Mouse (Mus musculus): ENCODE data around the gene Cox10. TPM values are rescaled to one million over a fixed set of nuclear protein-coding genes. Genes with fewer than 3 reads are reported as not detected.
"Not testable (repeated sequence)": the region's sequence is repeated elsewhere in the genome, so short reads cannot be mapped to it uniquely, and the experiment has no call there.

Cox10 gene
- polyA plus RNA-seq (2012; rRNA removed): 20.0 and 21.8 TPM in 2 replicates

DNA sequence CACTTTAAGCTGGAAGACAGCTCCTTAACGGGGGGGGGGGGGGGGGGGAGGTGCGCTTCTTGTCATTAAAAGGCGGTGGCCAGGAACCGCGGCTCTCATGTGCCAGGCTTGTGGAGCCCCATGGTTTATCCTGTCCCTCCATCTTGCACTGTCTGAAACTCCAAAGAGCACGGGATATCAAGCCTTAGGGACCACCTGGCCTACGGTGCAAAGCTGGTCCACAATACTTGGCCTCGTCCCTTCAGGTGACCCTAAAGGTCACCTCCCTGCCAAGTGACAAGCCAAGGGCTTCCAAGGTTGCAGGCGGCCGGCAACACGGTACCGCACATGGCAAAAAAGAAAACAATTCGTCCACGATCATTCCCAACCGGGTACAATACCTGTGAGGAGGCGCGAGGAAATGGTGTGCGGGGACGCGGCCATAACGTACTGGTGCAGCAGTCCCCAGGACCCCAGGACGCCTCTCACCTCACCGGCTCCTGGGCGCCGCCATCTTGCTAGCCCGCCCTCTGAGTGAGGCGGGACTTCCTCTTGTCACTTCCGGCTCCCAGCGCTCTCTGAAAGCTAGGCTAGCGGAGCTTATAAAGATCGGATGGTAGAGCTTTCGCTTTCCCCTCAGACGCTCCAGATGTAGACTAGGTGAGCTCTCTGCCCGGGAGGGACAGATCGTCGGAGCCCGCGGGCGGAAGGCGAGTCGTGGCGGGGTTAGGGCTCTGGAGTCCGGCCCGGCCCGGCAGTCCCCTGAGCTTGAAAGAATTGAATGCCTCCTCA, at the start of gene Cox10:
Gene Cox10, minus strand, starts transcription at position 513 of the 771 bp plus-strand sequence.
- Histone ChIP-seq H3K27ac (ENCODE audit: insufficient read depth, low read depth, low read length) (peak within 1 kb of the TSS; percentile 79), H3K36me3 (ENCODE audit: control insufficient read depth, insufficient read depth, low read length) (no peaks in the 10 kb centered on the region), H3K4me3 (ENCODE audit: insufficient read depth, low read depth, low read length) (peak within 1 kb of the TSS; percentile 79), H3K27me3 (replicated peaks; ENCODE audit: control insufficient read depth, insufficient read depth, low read length) (no peaks in the 10 kb centered on the region), H3K4me1 (ENCODE audit: control insufficient read depth, insufficient read depth, low read length) (peaks cover 3% of the 10 kb centered on the region; the same call in 1 of the 2 replicates)
- peak; percentile 92 for DNase-seq
- peak; percentile 50 for TF ChIP-seq POLR2A (IDR thresholded peaks at IDR 0.05; ENCODE audit: low read depth, low read length)
- no peak for TF ChIP-seq CTCF (conservative IDR thresholded peaks at IDR 0.05; ENCODE audit: insufficient read depth, insufficient read length, low read depth, low read length)
- WGBS: under 1% methylated on average over 45 of the region's 45 CpGs

- no peak overlapping the region for H3K27ac ChIP-seq (ENCODE audit: insufficient read depth, low read depth, low read length)
- DNase-seq: no peak
- no peaks in the 10 kb centered on the region for H3K27me3 ChIP-seq (replicated peaks; ENCODE audit: control insufficient read depth, insufficient read depth, low read length)
- H3K4me3 ChIP-seq (ENCODE audit: insufficient read depth, low read depth, low read length): no peak overlapping the region
- WGBS: 49% methylated on average over 9 of the region's 9 CpGs
- no peaks in the 10 kb centered on the region for H3K4me1 ChIP-seq (ENCODE audit: control insufficient read depth, insufficient read depth, low read length)
- H3K36me3 ChIP-seq (ENCODE audit: control insufficient read depth, insufficient read depth, low read length): no peaks in the 10 kb centered on the region
- no peak for TF ChIP-seq CTCF (conservative IDR thresholded peaks at IDR 0.05; ENCODE audit: insufficient read depth, insufficient read length, low read depth, low read length)
- no peak for TF ChIP-seq POLR2A (IDR thresholded peaks at IDR 0.05; ENCODE audit: low read depth, low read length)
Measured at GRCm38 (mm10) chr11:64128016-64128415, 48.7 kb upstream of the Cox10 start.

DNA sequence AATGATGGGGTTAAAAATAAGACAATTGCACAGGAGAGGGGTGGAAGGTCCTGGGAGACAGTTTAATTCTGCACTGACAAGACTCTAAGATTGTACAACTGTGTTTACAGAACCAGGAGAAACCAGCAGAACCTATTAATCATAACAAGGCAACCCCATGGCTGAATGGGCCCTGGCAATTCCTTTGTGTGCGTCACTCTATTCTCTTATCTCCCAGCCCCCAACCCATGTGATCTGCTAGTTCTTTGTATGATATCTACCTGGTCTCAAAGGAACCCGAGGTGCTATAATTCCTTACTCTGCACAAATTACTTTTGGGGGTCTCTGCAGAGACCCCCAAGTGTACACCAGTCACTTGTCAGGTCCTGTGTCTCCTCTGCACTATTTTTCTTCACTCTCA, 46.2 kb upstream of the Cox10 start:
- 84% methylated on average over 2 of the region's 2 CpGs for WGBS
- no peak for DNase-seq
- Histone ChIP-seq H3K4me3 (ENCODE audit: insufficient read depth, low read depth, low read length) (no peak overlapping the region), H3K36me3 (ENCODE audit: control insufficient read depth, insufficient read depth, low read length) (no peaks in the 10 kb centered on the region), H3K27ac (ENCODE audit: insufficient read depth, low read depth, low read length) (no peak overlapping the region), H3K27me3 (replicated peaks; ENCODE audit: control insufficient read depth, insufficient read depth, low read length) (no peaks in the 10 kb centered on the region), H3K4me1 (ENCODE audit: control insufficient read depth, insufficient read depth, low read length) (no peaks in the 10 kb centered on the region)
- no peak for TF ChIP-seq POLR2A (IDR thresholded peaks at IDR 0.05; ENCODE audit: low read depth, low read length)

DNA sequence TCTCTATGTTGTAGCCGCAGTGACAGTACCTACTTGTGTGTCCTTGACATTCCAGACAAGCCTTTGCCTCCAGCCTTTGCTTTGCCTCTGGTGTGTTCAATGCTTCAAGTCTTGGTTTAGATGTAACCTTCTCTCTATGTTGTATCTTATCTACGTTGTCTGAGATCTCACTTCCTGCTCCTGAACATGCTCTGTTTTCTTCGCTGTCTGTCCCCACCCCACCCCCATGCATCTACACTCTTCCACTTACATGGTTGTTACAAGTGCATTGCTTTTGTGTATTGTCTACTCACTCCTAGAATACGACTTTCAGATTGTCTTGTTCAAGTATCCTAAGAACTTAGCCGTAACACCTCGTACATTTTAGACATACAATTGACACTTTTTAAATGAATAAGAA, 43.9 kb upstream of the Cox10 start:
- WGBS: 87% methylated on average over 6 of the region's 6 CpGs
- H3K4me3 ChIP-seq (ENCODE audit: insufficient read depth, low read depth, low read length); DNase-seq; H3K27me3 ChIP-seq (replicated peaks; ENCODE audit: control insufficient read depth, insufficient read depth, low read length); H3K36me3 ChIP-seq (ENCODE audit: control insufficient read depth, insufficient read depth, low read length); H3K4me1 ChIP-seq (ENCODE audit: control insufficient read depth, insufficient read depth, low read length); H3K27ac ChIP-seq (ENCODE audit: insufficient read depth, low read depth, low read length): not testable (repeated sequence)

DNA sequence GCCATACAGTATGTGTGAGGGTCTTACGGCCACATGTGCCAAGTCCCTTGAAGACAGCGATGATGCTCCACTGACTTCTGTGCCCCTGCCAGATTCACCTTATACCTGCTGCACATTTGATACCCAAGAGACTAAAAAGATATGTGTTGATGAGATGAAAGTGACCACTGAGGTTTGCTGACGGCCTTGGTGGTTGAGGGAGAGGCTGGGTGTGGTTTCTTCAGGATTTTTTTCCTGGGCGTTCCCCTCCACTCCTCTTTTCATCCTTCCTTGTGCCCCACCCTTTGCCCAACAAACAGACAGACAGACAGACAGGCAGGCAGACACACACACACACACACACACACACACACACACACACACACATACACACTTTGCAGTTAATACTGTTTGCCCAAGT, 37.4 kb upstream of the Cox10 start:
- DNase-seq: no peak
- no peak overlapping the region for H3K27ac ChIP-seq (ENCODE audit: insufficient read depth, low read depth, low read length)
- WGBS: 90% methylated on average over 4 of the region's 4 CpGs
- H3K4me3 ChIP-seq (ENCODE audit: insufficient read depth, low read depth, low read length): no peak overlapping the region
- TF ChIP-seq POLR2A (IDR thresholded peaks at IDR 0.05; ENCODE audit: low read depth, low read length) (no peak), CTCF (conservative IDR thresholded peaks at IDR 0.05; ENCODE audit: insufficient read depth, insufficient read length, low read depth, low read length) (no peak)
- H3K4me1 ChIP-seq (ENCODE audit: control insufficient read depth, insufficient read depth, low read length): no peaks in the 10 kb centered on the region
- no peaks in the 10 kb centered on the region for H3K36me3 ChIP-seq (ENCODE audit: control insufficient read depth, insufficient read depth, low read length)
- H3K27me3 ChIP-seq (replicated peaks; ENCODE audit: control insufficient read depth, insufficient read depth, low read length): no peaks in the 10 kb centered on the region

DNA sequence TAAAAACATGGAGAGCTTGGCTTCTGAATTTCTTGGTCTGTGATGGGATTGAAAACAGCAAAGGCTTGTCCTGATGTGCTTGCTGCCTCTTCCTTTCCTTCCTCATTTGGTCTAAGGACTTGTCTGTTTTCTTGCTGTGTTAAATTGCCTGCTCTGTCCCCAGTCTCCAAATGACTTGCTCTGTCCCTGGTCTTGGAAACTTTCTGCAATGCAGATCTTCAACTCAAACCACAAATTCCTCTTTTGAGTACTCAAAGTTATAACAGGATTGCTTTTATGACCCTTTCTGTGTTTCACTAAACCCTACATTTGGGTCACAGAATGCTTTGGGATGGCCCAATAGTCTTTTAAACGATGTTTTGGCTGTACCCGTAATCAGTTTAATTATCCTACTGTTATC, 36.6 kb upstream of the Cox10 start:
- H3K4me1 ChIP-seq (ENCODE audit: control insufficient read depth, insufficient read depth, low read length): no peaks in the 10 kb centered on the region
- H3K27me3 ChIP-seq (replicated peaks; ENCODE audit: control insufficient read depth, insufficient read depth, low read length): no peaks in the 10 kb centered on the region
- DNase-seq: no peak
- 70% methylated on average over 2 of the region's 2 CpGs for WGBS
- TF ChIP-seq POLR2A (IDR thresholded peaks at IDR 0.05; ENCODE audit: low read depth, low read length): no peak
- H3K36me3 ChIP-seq (ENCODE audit: control insufficient read depth, insufficient read depth, low read length): no peaks in the 10 kb centered on the region
- H3K4me3 ChIP-seq (ENCODE audit: insufficient read depth, low read depth, low read length): no peak overlapping the region
- H3K27ac ChIP-seq (ENCODE audit: insufficient read depth, low read depth, low read length): no peak overlapping the region

- no peaks in the 10 kb centered on the region for H3K27me3 ChIP-seq (replicated peaks; ENCODE audit: control insufficient read depth, insufficient read depth, low read length)
- WGBS: 78% methylated on average over 9 of the region's 9 CpGs
- TF ChIP-seq POLR2A (IDR thresholded peaks at IDR 0.05; ENCODE audit: low read depth, low read length) (no peak), CTCF (conservative IDR thresholded peaks at IDR 0.05; ENCODE audit: insufficient read depth, insufficient read length, low read depth, low read length) (no peak)
- no peak overlapping the region for H3K27ac ChIP-seq (ENCODE audit: insufficient read depth, low read depth, low read length)
- no peaks in the 10 kb centered on the region for H3K36me3 ChIP-seq (ENCODE audit: control insufficient read depth, insufficient read depth, low read length)
- no peak for DNase-seq
- H3K4me3 ChIP-seq (ENCODE audit: insufficient read depth, low read depth, low read length): no peak overlapping the region
- H3K4me1 ChIP-seq (ENCODE audit: control insufficient read depth, insufficient read depth, low read length): no peaks in the 10 kb centered on the region
Measured at GRCm38 (mm10) chr11:64115101-64115500, 35.8 kb upstream of the Cox10 start.

All from kidney, adult 2 months (tissue).